ENCODE assay signal across 8 mouse cellular contexts in genomic region chr12:21418083-21418482, GRCm38 (mm10). TPM values are rescaled to one million over a fixed set of nuclear protein-coding genes. Genes with fewer than 3 reads are reported as not detected.
DNase-seq lines count a peak whose midpoint lies in the region; ATAC-seq and TF ChIP-seq lines count a peak whose summit lies in the region.

No protein-coding gene starts in this region.

- dilution Hi-C loops in CH12.LX (cut with MboI; ENCODE audit: extremely low pct_ligation_motif_present, extremely low pct_unique_long_range_greater_than_20kb, low sequenced_read_pairs): no loop called here

- H3K4me2 ChIP-seq in CH12.LX (ENCODE audit: insufficient read depth, low read depth, poor library complexity, severe bottlenecking): peak overlapping the region; percentile 97
- H3K4me2 ChIP-seq in forebrain, postnatal 0 days (ENCODE audit: low read depth): peak overlapping the region; percentile 59

- ATAC-seq in erythroblast, adult 5-6 weeks (replicated peaks; ENCODE audit: low FRiP score, poor library complexity, severe bottlenecking): no peak
- ATAC-seq in forebrain, postnatal 0 days: no peak

- TF ChIP-seq RAD21 in CH12.LX (IDR thresholded peaks at IDR 0.05; ENCODE audit: low read depth, low read length): no peak

- TF ChIP-seq POLR2A in CH12.LX (IDR thresholded peaks at IDR 0.05; ENCODE audit: low read depth, low read length): no peak

- peak overlapping the region; percentile 81 for H3K9ac ChIP-seq in CH12.LX (ENCODE audit: insufficient read depth, low read depth)
- peak overlapping the region; percentile 99 for H3K9ac ChIP-seq in forebrain, postnatal 0 days

- TF ChIP-seq CTCF in CH12.LX (conservative IDR thresholded peaks at IDR 0.05 in 1 of 2, IDR thresholded peaks at IDR 0.05 in 1 of 2; ENCODE audit: low read depth in 2 of 2, low read length in 2 of 2): no peak
- no peak for TF ChIP-seq CTCF in forebrain, postnatal 0 days (IDR thresholded peaks at IDR 0.05; ENCODE audit: low read depth)

- no peak for TF ChIP-seq EP300 in CH12.LX (IDR thresholded peaks at IDR 0.05; ENCODE audit: low read length)

- H3K9me3 ChIP-seq in erythroblast, embryonic 14.5 days (ENCODE audit: control insufficient read depth, low read length): 0 out of 2 replicates have a peak, but pooled peaks cover 2% of the 10 kb centered on the region
- H3K9me3 ChIP-seq in CH12.LX (replicated peaks; ENCODE audit: low read length): peaks cover 4% of the 10 kb centered on the region
- H3K9me3 ChIP-seq in forebrain, postnatal 0 days (ENCODE audit: low read length): no peaks in the 10 kb centered on the region

- DNase-seq in CH12.LX (ENCODE audit: extremely low read depth): no peak
- no peak for DNase-seq in forebrain, postnatal 0 days
- DNase-seq in urinary bladder, postnatal 36 days (ENCODE audit: low spot score in 2 of 2): no peak
- DNase-seq in gastrocnemius, postnatal 4 days (ENCODE audit: low spot score in 2 of 2): no peak
- DNase-seq in kidney, postnatal 36 days: no peak

- H3K79me2 ChIP-seq in CH12.LX (replicated peaks; ENCODE audit: control insufficient read depth, extremely low read depth, insufficient read depth, poor library complexity, severe bottlenecking) (peaks cover 35% of the 10 kb centered on the region), macrophage (ENCODE audit: inconsistent target) (peaks cover 36% of the 10 kb centered on the region)

- 4% methylated on average over 10 of the region's 10 CpGs for WGBS in forebrain, postnatal 0 days
- WGBS in macrophage (ENCODE audit: missing documents): 6% methylated on average over 9 of the region's 10 CpGs

- peaks cover 27% of the 10 kb centered on the region for H3K36me3 ChIP-seq in erythroblast, embryonic 14.5 days (ENCODE audit: control insufficient read depth)
- peaks cover 3 to 20% of the 10 kb centered on the region in 2 experiments for H3K36me3 ChIP-seq in CH12.LX (replicated peaks in 1 of 2; ENCODE audit: control insufficient read depth in 1 of 2, insufficient read depth in 1 of 2, low read length in 1 of 2)
- H3K36me3 ChIP-seq in forebrain, postnatal 0 days (ENCODE audit: insufficient read depth): 0 out of 2 replicates have a peak, but pooled peaks cover 4% of the 10 kb centered on the region
- H3K36me3 ChIP-seq in macrophage (ENCODE audit: inconsistent target): no peaks in the 10 kb centered on the region

- peak overlapping the region; percentile 95 for H3K4me3 ChIP-seq in erythroblast, embryonic 14.5 days (replicated peaks)
- H3K4me3 ChIP-seq in CH12.LX (replicated peaks in 1 of 3; ENCODE audit: low read depth in 2 of 3, low read length in 2 of 3, poor library complexity in 1 of 3) (peak overlapping the region; percentile 44 to 92 (median 83)), macrophage (ENCODE audit: inconsistent target) (peak overlapping the region; percentile 53)
- H3K4me3 ChIP-seq in forebrain, postnatal 0 days (ENCODE audit: low read depth, low read length): peak overlapping the region; percentile 99

- in situ Hi-C loops in CH12.LX (cut with MboI; ENCODE audit: low pct_ligation_motif_present, low pct_unique_long_range_greater_than_20kb, low sequenced_read_pairs): loop anchor here (5.0 kb wide), 2 partner anchors 41 to 44 kb away; no protein-coding TSS in a partner anchor

- H3K27me3 ChIP-seq in erythroblast, embryonic 14.5 days (ENCODE audit: control insufficient read depth): no peaks in the 10 kb centered on the region
- H3K27me3 ChIP-seq in CH12.LX (replicated peaks): no peaks in the 10 kb centered on the region
- no peaks in the 10 kb centered on the region for H3K27me3 ChIP-seq in forebrain, postnatal 0 days (ENCODE audit: insufficient read depth, low read length)

- H3K27ac ChIP-seq in CH12.LX (ENCODE audit: insufficient read depth, low read depth) (peak overlapping the region; percentile 44; the same call in 1 of the 2 replicates), macrophage (peak overlapping the region; percentile 19; the same call in 1 of the 2 replicates)
- H3K27ac ChIP-seq in forebrain, postnatal 0 days (ENCODE audit: low read depth, low read length): peak overlapping the region; percentile 92

- H3K4me1 ChIP-seq in erythroblast, embryonic 14.5 days (ENCODE audit: control insufficient read depth): peaks cover 39% of the 10 kb centered on the region
- peaks cover 2 to 20% of the 10 kb centered on the region in 2 experiments; a peak in 3 of 4 replicates for H3K4me1 ChIP-seq in CH12.LX (ENCODE audit: control insufficient read depth in 1 of 2, insufficient read depth in 2 of 2)
- H3K4me1 ChIP-seq in forebrain, postnatal 0 days (ENCODE audit: insufficient read depth): peaks cover 8% of the 10 kb centered on the region

TF ChIP-seq in CH12.LX, 34 proteins besides CTCF, POLR2A, EP300 and RAD21:
- TF ChIP-seq MYC (IDR thresholded peaks at IDR 0.05; ENCODE audit: low read depth, low read length) (no peak), ELF1 (IDR thresholded peaks at IDR 0.05; ENCODE audit: low read depth, low read length) (no peak)

RNA-seq across cellular contexts. Expression of gene Ywhaq, which starts 0.6 kb away (rescaled TPM):
- 1.4 and 1.6 TPM in 2 replicates for polyA plus RNA-seq in erythroblast, embryonic 14.5 days (2012)
- 85.9 and 98.8 TPM in 2 replicates for total RNA-seq in erythroblast, adult 5-6 weeks (2015; ENCODE audit: low replicate concordance)
- 39.9 and 44.0 TPM in 2 replicates for total RNA-seq in erythroblast, adult 5-6 weeks (2017; ENCODE audit: low replicate concordance)
- total RNA-seq in CH12.LX (2012; rRNA removed) (217 and 253 TPM in 2 replicates), CH12.LX (2014; rRNA removed) (392 and 409 TPM in 2 replicates)
- polyA plus RNA-seq in CH12.LX (2012; ENCODE audit: insufficient read length, low read depth) (207 and 234 TPM in 2 replicates), macrophage (2018) (139 to 167 TPM (median 141 TPM) in 3 replicates)
- 738 and 806 TPM in 2 replicates for total RNA-seq in forebrain, postnatal 0 days (2014; rRNA removed)
- polyA plus RNA-seq in forebrain, postnatal 0 days (2015; fragmentation: Nextera tagmentation; extraction: Ambion mirVana): 1,123 and 1,188 TPM in 2 replicates
- 10 to 100 TPM; 19.9 to 55.3 (median 40.5) TPM for total RNA-seq in macrophage (2018; cell fraction: chromatin; rRNA removed)
- 100 to 1,000 TPM; 102 to 146 (median 118) TPM for total RNA-seq in macrophage (2018; cell fraction: cytosol; rRNA removed)
- 10 to 100 TPM; 29.8 to 57.2 (median 41.9) TPM for total RNA-seq in macrophage (2018; cell fraction: nucleus; rRNA removed)
- total RNA-seq in gastrocnemius, postnatal 4 days (2021): 100 to 1,000 TPM; 146 to 156 TPM

RNA-seq across cellular contexts. Expression of gene Adam17, which starts 44.7 kb away (rescaled TPM):
- polyA plus RNA-seq in erythroblast, embryonic 14.5 days (2012): 0.50 and 0.58 TPM in 2 replicates
- total RNA-seq in erythroblast, adult 5-6 weeks (2015; ENCODE audit: low replicate concordance): 9.4 and 15.2 TPM in 2 replicates
- 14.1 and 22.7 TPM in 2 replicates for total RNA-seq in erythroblast, adult 5-6 weeks (2017; ENCODE audit: low replicate concordance)
- total RNA-seq in CH12.LX (2012; rRNA removed) (47.3 and 47.5 TPM in 2 replicates), CH12.LX (2014; rRNA removed) (60.1 and 63.5 TPM in 2 replicates)
- polyA plus RNA-seq in CH12.LX (2012; ENCODE audit: insufficient read length, low read depth) (39.2 and 50.1 TPM in 2 replicates), macrophage (2018) (84.3 to 118 TPM (median 89.4 TPM) in 3 replicates)
- 16.8 and 18.2 TPM in 2 replicates for total RNA-seq in forebrain, postnatal 0 days (2014; rRNA removed)
- 8.2 and 11.5 TPM in 2 replicates for polyA plus RNA-seq in forebrain, postnatal 0 days (2015; fragmentation: Nextera tagmentation; extraction: Ambion mirVana)
- 100 to 1,000 TPM; 103 to 555 (median 216) TPM for total RNA-seq in macrophage (2018; cell fraction: chromatin; rRNA removed)
- total RNA-seq in macrophage (2018; cell fraction: cytosol; rRNA removed): 100 to 1,000 TPM in 22 of 26 experiments, 10 to 100 TPM in 4; 86.1 to 147 (median 109) TPM
- total RNA-seq in macrophage (2018; cell fraction: nucleus; rRNA removed): 100 to 1,000 TPM; 144 to 491 (median 256) TPM
- total RNA-seq in gastrocnemius, postnatal 4 days (2021): 10 to 100 TPM; 38.3 to 40.5 TPM

Comparison
In these comparisons a context has a peak if more than half of its experiments do, and no peak if none do; other contexts are left out.
1. H3K27ac ChIP-seq: peak in every context shown above with its lines; median percentile 92 in forebrain, postnatal 0 days; 44 in CH12.LX; 19 in macrophage.